Mouse (Mus musculus): ENCODE results near the gene Afap1. TPM values are rescaled to one million over a fixed set of nuclear protein-coding genes. Genes with fewer than 3 reads are reported as not detected.

The Afap1 gene
- polyA plus RNA-seq (2012; rRNA removed), result 26.8 and 27.4 TPM in 2 replicates

GRCm38 (mm10) chr5:35893093-35893804 lies at the start of gene Afap1:
Gene Afap1 (plus strand): TSS chr5:35893319.

Other genes with a start within 250 kb of the Afap1 start
- 317 and 457 TPM in 2 replicates for gene Htra3, start 213.5 kb upstream of the Afap1 start, polyA plus RNA-seq (2012; rRNA removed)
- 18.8 and 19.4 TPM in 2 replicates for gene Sh3tc1, start 153.3 kb upstream of the Afap1 start, polyA plus RNA-seq (2012; rRNA removed)
- 11.2 and 13.6 TPM in 2 replicates for gene Ablim2, start 135.4 kb upstream of the Afap1 start, polyA plus RNA-seq (2012; rRNA removed)